Mouse (Mus musculus) limb, embryonic 15.5 days (tissue): Measurements from ENCODE around the gene Gna15. TPM values are rescaled to one million over a fixed set of nuclear protein-coding genes. Genes with fewer than 3 reads are reported as not detected.

ENCODE experiments used
- ATAC-seq: fragments of 200-750 bp; cut with Nextera tagmentation; 2 replicates; pipeline ENCODE4 v1.8.0; 2017; ENCODE audit warnings: low read depth, moderate TSS enrichment; ENCODE audit not compliant: insufficient number of reproducible peaks, low FRiP score, low TSS enrichment
- H3K27ac ChIP-seq: fragments of 300-500 bp; sonication (generic); 2 replicates; pipeline ENCODE4 v1.5.1; 2015; ENCODE audit warnings: moderate library complexity, mild to moderate bottlenecking, inconsistent platforms
- H3K27me3 ChIP-seq: fragments of 300-500 bp; sonication (generic); 2 replicates; pipeline ENCODE4 v1.6.1; 2015; ENCODE audit warnings: inconsistent platforms
- H3K36me3 ChIP-seq: fragments of 300-500 bp; sonication (generic); 2 replicates; pipeline ENCODE4 v1.6.1; 2015; ENCODE audit warnings: inconsistent platforms
- H3K4me1 ChIP-seq: fragments of 300-500 bp; sonication (generic); 2 replicates; pipeline ENCODE4 v1.6.1; 2015; ENCODE audit warnings: inconsistent platforms
- H3K4me2 ChIP-seq: fragments of 300-500 bp; sonication (generic); 2 replicates; pipeline ENCODE4 v1.6.1; 2015; ENCODE audit warnings: mild to moderate bottlenecking, inconsistent platforms
- H3K4me3 ChIP-seq: fragments of 300-500 bp; sonication (generic); 2 replicates; pipeline ENCODE4 v1.5.1; 2015; ENCODE audit warnings: mild to moderate bottlenecking, inconsistent platforms
- H3K9ac ChIP-seq: fragments of 300-500 bp; sonication (generic); 2 replicates; pipeline ENCODE4 v1.6.1; 2015; ENCODE audit warnings: inconsistent platforms
- H3K9me3 ChIP-seq: fragments of 300-500 bp; sonication (generic); 2 replicates; pipeline ENCODE4 v1.6.1; 2016; ENCODE audit warnings: inconsistent platforms
- WGBS: fragments of 180-500 bp; shearing (Covaris S2); methylation state at CpG from one replicate; pipeline ENCODE4 v1.1.7; 2015; 5-methylcytosine and 5-hydroxymethylcytosine counted together
- polyA plus RNA-seq: library from polyadenylated mRNA; unstranded; fragments of >200 nt; fragmentation: Nextera tagmentation; extraction: Ambion mirVana; gene quantifications from 2 replicates; pipeline ENCODE4 v1.2.1, GENCODE M21; 2015

Gene Gna15
- polyA plus RNA-seq, 1 experiment from 2014 or later: 7.9 TPM

GRCm38 (mm10) chr10:81517227-81517626, 6.8 kb downstream of the Gna15 start:
- Histone ChIP-seq H3K9me3 (no peaks in the 10 kb centered on the region), H3K4me3 (no peak overlapping the region), H3K4me1 (0 out of 2 replicates have a peak, but pooled peaks cover 2% of the 10 kb centered on the region), H3K9ac (no peak overlapping the region), H3K36me3 (no peaks in the 10 kb centered on the region), H3K4me2 (no peak overlapping the region), H3K27ac (no peak overlapping the region), H3K27me3 (no peaks in the 10 kb centered on the region)
- WGBS: 51% methylated on average over 8 of the region's 8 CpGs
- ATAC-seq: no peak

DNA sequence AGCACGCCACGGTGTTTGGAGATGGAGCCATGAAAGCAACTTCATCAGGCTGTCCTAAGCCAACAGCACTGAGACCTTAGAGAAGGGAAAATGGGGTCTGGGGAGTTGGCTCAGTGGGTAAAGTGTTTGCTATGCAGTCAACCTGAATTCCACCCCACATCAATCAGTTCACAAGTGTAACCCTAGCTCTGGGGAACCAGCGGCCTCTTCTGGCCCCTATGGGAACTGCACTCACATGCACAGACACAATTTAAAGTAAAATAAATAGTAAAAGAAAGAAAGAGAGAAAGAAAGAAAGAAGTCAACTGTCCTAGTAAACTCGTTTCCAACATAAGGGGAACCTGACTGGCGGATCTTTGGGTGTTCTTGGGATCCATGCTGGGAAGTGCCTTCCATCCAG, 10.2 kb downstream of the Gna15 start:
- WGBS: 85% methylated on average over 5 of the region's 5 CpGs
- 0 out of 2 replicates have a peak, but pooled peaks cover 6% of the 10 kb centered on the region for H3K4me1 ChIP-seq
- ATAC-seq: no peak
- H3K9ac ChIP-seq: no peak overlapping the region
- H3K9me3 ChIP-seq: no peaks in the 10 kb centered on the region
- no peak overlapping the region for H3K4me2 ChIP-seq
- no peaks in the 10 kb centered on the region for H3K36me3 ChIP-seq
- H3K27ac ChIP-seq: no peak overlapping the region
- no peaks in the 10 kb centered on the region for H3K27me3 ChIP-seq
- H3K4me3 ChIP-seq: no peak overlapping the region

DNA sequence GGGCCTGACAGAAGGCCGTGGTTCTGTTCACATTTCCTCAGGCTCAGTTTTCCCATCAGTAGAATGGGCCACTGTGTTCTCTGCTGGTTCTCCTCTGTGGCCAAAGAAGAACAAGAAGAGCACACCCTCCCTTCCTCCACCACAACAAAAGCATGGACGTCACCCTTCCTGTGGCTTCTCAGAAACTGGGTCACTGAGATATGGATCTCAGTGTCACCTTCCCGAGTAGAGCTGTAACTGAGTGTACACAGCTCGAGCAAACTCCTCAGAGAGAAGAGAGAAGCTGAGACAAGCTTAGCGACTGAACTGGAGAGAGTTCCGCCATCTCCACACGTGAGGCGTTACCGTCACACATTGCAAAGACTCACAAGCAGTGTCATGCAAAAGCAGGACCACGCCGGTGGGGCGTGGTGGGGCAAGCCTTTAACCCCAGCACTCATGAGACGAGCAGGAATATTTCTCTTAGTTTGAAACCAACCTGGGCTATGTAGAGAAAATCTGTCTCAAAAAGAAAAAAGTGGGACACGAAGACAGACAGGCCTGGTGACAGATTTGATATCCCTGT, 13.7 kb downstream of the Gna15 start:
- Histone ChIP-seq H3K4me1 (0 out of 2 replicates have a peak, but pooled peaks cover 6% of the 10 kb centered on the region), H3K9ac (no peak overlapping the region), H3K27ac (no peak overlapping the region), H3K27me3 (no peaks in the 10 kb centered on the region), H3K36me3 (no peaks in the 10 kb centered on the region), H3K4me2 (no peak overlapping the region), H3K9me3 (no peaks in the 10 kb centered on the region), H3K4me3 (no peak overlapping the region)
- WGBS: 71% methylated on average over 14 of the region's 14 CpGs
- ATAC-seq: no peak

DNA sequence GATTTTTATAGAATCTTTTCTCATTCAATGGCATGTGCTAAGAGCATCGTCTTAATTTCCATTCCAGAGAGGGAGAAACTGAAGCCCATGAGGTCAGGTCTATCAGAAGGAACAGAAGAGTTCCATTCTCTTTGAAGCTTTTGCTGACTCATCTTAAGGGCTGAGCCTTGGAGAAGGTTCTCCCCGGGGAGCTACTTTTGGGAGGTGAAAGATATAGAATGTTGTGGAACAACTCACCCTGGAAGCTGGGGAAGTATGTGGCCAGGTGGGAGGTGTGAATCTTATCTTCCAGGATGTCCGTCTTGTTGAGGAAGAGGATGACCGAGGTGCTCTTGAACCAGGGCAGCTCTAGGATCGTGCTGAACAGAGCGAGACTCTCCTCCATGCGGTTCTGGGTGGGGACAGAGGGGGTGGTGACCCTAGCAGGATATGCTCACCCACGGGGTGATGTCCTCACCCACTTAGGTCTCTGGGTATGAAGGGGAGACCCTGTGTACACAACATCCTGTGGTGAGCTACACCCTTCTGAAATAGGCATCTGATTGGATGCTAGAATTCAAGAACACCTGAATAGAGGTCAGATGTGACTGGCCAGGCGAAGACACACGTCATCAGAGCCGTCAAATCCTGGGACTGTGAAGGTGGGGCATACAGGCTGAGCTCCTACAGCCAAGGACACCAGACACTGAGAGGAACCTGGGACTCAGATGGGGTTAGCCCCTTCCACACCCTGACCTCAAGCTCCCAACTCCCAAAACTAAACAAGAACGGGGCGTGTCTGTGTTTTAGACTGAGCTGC, 16.1 kb downstream of the Gna15 start:
- Histone ChIP-seq H3K4me2 (no peak overlapping the region), H3K27me3 (peaks cover 11% of the 10 kb centered on the region), H3K36me3 (no peaks in the 10 kb centered on the region), H3K27ac (no peak overlapping the region), H3K4me1 (peaks cover 8% of the 10 kb centered on the region), H3K9me3 (no peaks in the 10 kb centered on the region), H3K4me3 (no peak overlapping the region), H3K9ac (no peak overlapping the region)
- 72% methylated on average over 13 of the region's 13 CpGs for WGBS
- no peak for ATAC-seq

DNA sequence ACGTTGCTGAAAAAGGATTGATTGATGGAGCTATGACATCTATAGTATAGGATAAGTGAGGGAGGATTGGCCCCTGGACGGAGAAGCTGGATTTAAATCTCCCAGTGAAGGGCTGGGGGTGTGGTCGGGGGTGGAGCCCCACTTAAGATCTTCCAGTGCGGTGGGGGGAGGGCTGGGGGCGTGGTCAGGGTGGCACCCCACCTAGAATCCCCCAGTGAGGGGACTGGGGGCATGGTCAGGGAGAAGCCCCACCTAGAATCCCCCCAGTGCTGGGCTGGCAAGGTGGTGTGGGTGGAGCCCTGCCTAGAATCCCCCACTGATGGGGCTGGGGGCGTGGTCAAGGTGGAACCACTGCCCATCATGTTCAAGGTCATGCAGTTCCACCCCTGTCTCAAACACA, 16.9 kb downstream of the Gna15 start:
- Histone ChIP-seq H3K4me2 (no peak overlapping the region), H3K27me3 (peaks cover 13% of the 10 kb centered on the region), H3K9me3 (no peaks in the 10 kb centered on the region), H3K4me1 (peaks cover 11% of the 10 kb centered on the region), H3K36me3 (no peaks in the 10 kb centered on the region), H3K9ac (no peak overlapping the region), H3K4me3 (no peak overlapping the region), H3K27ac (no peak overlapping the region)
- WGBS: 33% methylated on average over 6 of the region's 6 CpGs
- no peak for ATAC-seq

GRCm38 (mm10) chr10:81505016-81505664, 18.9 kb downstream of the Gna15 start:
- H3K4me2 ChIP-seq: no peak overlapping the region
- no peak overlapping the region for H3K27ac ChIP-seq
- H3K36me3 ChIP-seq: no peaks in the 10 kb centered on the region
- H3K9ac ChIP-seq: no peak overlapping the region
- no peak overlapping the region for H3K4me3 ChIP-seq
- H3K27me3 ChIP-seq: peaks cover 13% of the 10 kb centered on the region
- WGBS: 76% methylated on average over 15 of the region's 15 CpGs
- peaks cover 8% of the 10 kb centered on the region for H3K4me1 ChIP-seq
- no peak for ATAC-seq
- no peaks in the 10 kb centered on the region for H3K9me3 ChIP-seq

GRCm38 (mm10) chr10:81502658-81503057, 21.4 kb downstream of the Gna15 start:
- Histone ChIP-seq H3K36me3 (no peaks in the 10 kb centered on the region), H3K4me1 (peaks cover 8% of the 10 kb centered on the region), H3K4me2 (peak overlapping the region; percentile 75), H3K4me3 (peak overlapping the region; percentile 36), H3K9me3 (no peaks in the 10 kb centered on the region), H3K27me3 (peaks cover 13% of the 10 kb centered on the region), H3K9ac (peak overlapping the region; percentile 28; the same call in 1 of the 2 replicates), H3K27ac (no peak overlapping the region)
- no peak for ATAC-seq
- WGBS: 9% methylated on average over 36 of the region's 36 CpGs

DNA sequence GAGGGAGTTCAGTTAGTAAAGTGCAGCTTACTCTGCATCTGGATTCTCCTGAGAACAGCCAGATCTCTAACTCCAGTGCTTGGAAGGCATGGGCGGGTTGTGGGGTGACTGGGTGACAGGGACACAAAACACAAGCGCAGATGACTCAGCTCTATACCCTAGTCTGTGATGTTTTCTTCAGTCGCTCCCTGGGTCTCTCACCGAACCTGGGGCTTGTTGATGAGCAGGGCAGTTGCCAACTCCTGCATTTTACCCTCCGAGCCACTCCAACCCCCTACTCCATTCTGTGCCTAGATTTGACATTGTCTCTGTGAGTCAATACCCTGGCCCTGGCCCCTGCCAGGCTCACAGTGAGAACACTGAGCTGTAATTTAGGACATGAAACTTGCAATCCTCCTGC, 22.2 kb downstream of the Gna15 start:
- no peak for ATAC-seq
- H3K27me3 ChIP-seq: peaks cover 13% of the 10 kb centered on the region
- peaks cover 15% of the 10 kb centered on the region for H3K4me1 ChIP-seq
- 82% methylated on average over 5 of the region's 5 CpGs for WGBS
- no peak overlapping the region for H3K9ac ChIP-seq
- H3K36me3 ChIP-seq: no peaks in the 10 kb centered on the region
- H3K9me3 ChIP-seq: no peaks in the 10 kb centered on the region
- H3K4me3 ChIP-seq: no peak overlapping the region
- H3K27ac ChIP-seq: no peak overlapping the region
- no peak overlapping the region for H3K4me2 ChIP-seq

DNA sequence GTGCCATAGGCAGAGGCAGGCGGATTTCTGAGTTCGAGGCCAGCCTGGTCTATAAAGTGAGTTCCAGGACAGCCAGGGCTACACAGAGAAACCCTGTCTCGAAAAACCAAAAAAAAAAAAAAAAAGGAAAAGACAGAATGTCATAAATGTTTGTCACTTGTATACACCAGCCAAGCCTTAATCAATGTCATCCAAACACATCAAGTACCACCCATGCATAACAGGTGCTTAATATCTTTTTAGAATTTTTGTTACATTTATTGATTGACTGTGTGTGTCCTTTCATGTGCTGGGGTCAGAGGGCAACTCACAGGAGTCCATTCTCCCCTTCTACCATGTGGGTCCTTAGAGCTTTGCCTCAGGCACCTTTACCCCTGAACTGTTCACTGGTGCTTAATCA, 24.0 kb downstream of the Gna15 start, which contains the start of gene S1pr4:
S1pr4 (minus strand) TSS at position 101 of the 400 bp plus-strand sequence.
- no peaks in the 10 kb centered on the region for H3K36me3 ChIP-seq
- peaks cover 22% of the 10 kb centered on the region for H3K4me1 ChIP-seq
- peaks cover 13% of the 10 kb centered on the region for H3K27me3 ChIP-seq
- WGBS: 77% methylated on average over 3 of the region's 3 CpGs
- no peak within 1 kb of the TSS for H3K27ac ChIP-seq
- no peak within 1 kb of the TSS for H3K4me3 ChIP-seq
- H3K9ac ChIP-seq: peak within 1 kb of the TSS; percentile 28; the same call in 1 of the 2 replicates
- no peak within 1 kb of the TSS for H3K4me2 ChIP-seq
- H3K9me3 ChIP-seq: no peaks in the 10 kb centered on the region
- ATAC-seq: no peak

- Histone ChIP-seq H3K4me3 (no peak overlapping the region), H3K27me3 (peaks cover 13% of the 10 kb centered on the region), H3K27ac (no peak overlapping the region), H3K9me3 (no peaks in the 10 kb centered on the region), H3K4me2 (no peak overlapping the region), H3K9ac (peak overlapping the region; percentile 28; the same call in 1 of the 2 replicates), H3K4me1 (peaks cover 29% of the 10 kb centered on the region), H3K36me3 (no peaks in the 10 kb centered on the region)
- WGBS: 77% methylated on average over 23 of the region's 23 CpGs
- ATAC-seq: no peak
These were observed 24.6 kb downstream of the Gna15 start for GRCm38 (mm10) chr10:81499250-81499901.

GRCm38 (mm10) chr10:81498316-81499249, 25.4 kb downstream of the Gna15 start:
- no peak overlapping the region; the same call in 1 of the 2 replicates for H3K9ac ChIP-seq
- no peak for ATAC-seq

More at GRCm38 (mm10) chr10:81498316-81499249, 25.4 kb downstream of the Gna15 start:
- H3K27ac ChIP-seq: no peak overlapping the region
- no peaks in the 10 kb centered on the region for H3K9me3 ChIP-seq
- H3K4me3 ChIP-seq: no peak overlapping the region
- peaks cover 9% of the 10 kb centered on the region for H3K27me3 ChIP-seq
- H3K4me1 ChIP-seq: peaks cover 37% of the 10 kb centered on the region
- 85% methylated on average over 38 of the region's 38 CpGs for WGBS
- no peak overlapping the region for H3K4me2 ChIP-seq
- H3K36me3 ChIP-seq: 0 out of 2 replicates have a peak, but pooled peaks cover 5% of the 10 kb centered on the region
